Mouse (Mus musculus) G1E-ER4 (cell line): Measurements from ENCODE around the gene N4bp2. TPM values are rescaled to one million over a fixed set of nuclear protein-coding genes. Genes with fewer than 3 reads are reported as not detected.
A peak's percentile ranks its signal among the peaks of the same experiment; 100 is the strongest.

Source experiments
- GATA1 ChIP-seq: IDR thresholded peaks from one replicate; pipeline ENCODE4 v1.8.0; 2012; ENCODE audit warnings: low read length, inconsistent platforms
- polyA plus RNA-seq: library from polyadenylated mRNA; stranded (reverse); fragments of >175 nt; gene quantifications from 2 replicates; pipeline ENCODE4 v1.2.3, GENCODE M21; 2012

Gene N4bp2
- 27.5 and 30.7 TPM in 2 replicates for polyA plus RNA-seq

DNA sequence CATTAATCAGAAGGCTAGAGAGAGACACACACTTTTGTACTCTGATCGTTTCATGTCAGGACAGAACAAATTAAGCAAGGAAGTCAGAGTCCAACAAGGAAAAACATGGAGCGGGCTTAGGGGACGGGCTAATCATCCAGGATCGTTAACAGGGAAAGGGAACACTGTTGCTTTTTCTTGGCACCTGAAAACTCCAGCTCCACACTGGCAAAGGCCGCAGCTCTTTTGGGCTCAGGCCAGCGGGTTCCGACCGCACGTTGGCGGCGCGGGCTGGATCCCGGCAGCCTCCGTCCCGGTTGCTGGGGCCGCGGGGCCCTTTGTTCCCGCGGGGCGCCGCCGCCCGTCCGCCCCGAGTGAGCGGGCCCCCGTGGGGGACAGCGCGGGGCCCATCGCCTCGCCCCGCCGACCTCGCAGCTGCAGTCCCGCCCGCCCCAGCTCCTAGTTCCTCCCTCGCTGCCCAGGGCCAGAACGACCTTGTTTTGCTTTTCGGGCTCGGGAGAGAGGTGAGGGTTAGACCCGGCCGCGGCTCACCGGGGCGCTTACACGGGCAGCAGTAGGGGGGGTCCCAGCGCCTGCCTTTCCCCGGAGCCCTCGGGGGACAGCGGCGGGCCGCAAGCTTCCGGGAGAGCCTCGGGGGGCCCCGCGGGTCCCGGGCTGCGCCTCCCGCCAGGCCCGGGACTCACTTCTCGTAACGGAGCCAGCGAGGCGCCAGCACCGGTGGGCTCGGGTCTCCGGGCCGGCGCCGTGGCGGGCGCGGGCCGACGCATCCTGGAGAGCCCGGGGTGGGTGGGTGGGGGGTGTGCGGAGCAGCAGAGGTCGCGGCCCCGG is at the start of gene N4bp2:
Gene N4bp2, plus strand, starts transcription at position 434 of the 828 bp plus-strand sequence.
- TF ChIP-seq GATA1, result no peak

DNA sequence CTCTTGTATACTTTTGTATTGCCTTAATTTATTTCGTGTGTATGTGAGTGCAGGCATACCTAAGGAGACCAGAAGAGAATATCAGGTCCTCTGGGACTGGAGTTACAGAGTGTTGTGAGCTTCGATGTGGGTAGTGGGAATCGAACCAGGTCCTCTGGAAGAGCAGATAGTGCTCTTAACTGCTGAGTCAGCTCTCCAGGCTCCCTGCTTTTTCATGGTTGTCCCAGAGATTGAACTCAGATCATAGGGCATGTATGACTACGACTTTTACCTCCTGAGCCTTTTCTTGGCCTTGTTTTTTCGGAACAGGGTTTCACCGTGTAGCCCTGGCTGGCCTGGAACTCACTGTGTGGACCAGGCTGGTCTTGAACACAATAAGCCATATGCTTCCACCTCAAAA is 48.2 kb upstream of the N4bp2 start:
- TF ChIP-seq GATA1, result no peak

DNA sequence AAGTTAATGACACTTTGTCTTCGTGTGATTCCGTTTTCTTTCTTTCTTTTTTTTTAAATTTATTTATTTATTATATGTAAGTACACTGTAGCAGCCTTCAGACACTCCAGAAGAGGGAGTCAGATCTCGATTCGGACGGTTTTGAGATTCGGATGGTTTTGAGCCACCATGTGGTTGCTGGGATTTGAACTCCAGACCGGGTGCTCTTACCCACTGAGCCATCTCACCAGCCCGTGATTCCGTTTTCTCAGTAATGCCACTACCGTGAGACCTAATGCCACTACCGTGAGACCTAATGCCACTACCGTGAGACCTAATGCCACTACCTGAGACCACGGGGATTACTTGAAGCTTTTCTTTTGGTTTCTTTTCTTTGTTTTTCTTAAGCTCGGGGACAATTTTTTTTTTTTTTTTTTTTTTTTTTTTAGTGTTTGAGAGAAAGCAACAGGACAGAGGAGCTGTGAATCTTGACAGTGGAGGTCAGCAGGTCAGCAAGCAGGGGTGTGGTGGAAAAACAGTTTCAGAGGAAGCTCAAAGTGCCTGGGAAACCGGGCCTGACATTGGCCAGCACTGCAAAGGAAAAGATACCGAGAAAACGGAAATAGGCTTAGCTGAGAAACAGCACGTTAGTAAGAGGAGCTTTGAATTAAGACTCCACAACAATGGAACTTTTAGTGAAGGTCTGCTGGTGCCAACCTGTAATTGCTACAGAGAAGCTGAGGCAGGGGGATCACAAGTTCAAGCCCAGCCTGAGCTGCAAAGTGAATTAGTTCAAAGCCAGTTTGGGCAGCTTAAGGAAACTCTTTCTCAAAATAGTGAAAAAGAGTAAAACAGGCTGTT is 46.0 kb upstream of the N4bp2 start:
- no peak for TF ChIP-seq GATA1

DNA sequence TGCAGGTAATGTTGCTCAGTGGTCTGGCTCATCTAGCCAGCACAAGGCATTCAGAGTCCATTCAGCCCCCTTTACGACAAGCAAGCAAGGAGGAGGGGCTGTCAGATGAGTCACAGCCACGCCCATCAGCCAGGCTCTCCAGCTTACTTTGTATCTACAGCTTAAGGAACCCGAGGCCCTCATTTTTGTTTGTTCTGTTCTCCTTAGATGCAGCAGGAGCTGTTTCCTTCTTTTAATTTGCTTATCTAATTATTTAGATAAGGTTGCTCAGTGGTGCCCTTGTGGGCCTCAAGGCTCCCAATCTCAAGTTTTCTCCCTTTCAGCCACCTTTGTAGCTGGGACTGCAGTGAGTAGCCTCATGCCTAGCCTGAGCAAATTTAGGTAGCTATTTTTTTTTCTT is 45.0 kb upstream of the N4bp2 start:
- no peak for TF ChIP-seq GATA1

DNA sequence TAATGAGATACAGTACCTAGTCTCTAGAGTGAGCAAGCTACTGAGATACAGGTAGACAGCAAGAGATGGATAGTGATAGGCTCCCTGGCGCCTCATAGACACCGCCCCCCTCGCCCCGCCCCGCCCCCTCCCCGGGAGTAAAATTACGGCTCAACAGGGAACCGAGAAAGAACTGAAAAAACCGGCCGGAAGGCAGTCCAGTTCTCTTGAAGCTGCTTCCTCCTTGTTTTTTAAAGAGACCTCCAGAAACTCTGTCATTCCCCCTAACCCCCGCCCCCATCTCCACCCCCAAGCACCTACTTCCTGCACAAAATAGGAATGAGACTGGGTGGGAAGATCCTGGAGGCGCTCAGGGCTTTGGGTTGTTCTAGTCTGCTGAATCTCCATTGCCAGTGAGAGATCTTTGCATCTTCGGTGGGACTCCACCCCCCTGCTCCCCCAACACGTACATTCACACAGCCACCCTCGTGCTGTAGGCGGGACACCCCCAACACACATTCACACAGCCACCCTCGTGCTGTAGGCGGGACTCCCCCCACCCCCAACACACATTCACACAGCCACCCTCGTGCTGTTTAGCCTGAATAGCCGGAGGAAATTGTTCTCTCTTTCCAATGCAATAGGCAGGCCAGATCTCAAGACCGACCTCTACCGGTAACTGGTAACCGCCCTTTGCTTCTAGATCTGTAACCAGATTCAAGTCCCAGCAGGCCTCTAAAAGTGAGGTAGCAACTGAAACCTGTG is 38.8 kb upstream of the N4bp2 start:
- no peak for TF ChIP-seq GATA1

DNA sequence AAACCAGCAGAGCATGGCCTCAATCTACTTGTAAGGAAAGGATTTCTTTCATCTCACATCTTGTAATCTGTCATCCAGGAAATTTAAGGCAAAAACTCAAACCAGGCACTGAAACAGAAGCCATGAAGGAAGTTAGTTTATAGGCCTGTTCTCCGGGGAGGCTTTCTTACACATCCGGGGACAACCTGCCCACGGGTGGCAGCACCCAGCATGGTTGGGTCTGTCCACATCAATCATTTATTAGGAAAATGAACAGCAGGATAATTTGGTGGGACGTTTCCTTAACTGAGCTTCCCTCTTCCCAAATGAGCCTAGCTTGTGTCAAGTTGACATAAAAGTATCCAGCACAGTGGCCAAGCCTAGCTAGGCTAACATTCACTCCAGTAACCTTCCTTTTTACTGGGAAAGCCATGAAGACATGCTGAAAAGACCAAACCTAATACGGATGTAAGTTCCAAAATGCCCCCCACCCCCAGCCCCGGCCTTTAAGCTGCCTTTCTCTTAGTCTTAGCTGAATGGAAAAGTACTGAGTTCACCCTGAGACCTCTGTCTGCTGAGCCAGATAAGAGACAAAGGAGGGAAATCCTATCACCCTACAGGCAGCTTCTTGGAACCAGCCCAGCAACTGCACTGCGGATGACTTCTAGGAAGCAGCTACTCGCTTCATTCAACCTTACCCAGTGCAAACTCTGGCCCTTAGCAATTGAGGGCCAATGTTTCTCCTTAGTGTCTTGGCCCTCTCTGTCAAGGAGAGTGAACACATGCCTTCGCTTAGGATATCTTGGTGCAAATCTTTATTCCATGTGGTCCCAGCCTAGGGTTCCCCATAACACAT is 31.9 kb upstream of the N4bp2 start:
- TF ChIP-seq GATA1, result peak; percentile 58

DNA sequence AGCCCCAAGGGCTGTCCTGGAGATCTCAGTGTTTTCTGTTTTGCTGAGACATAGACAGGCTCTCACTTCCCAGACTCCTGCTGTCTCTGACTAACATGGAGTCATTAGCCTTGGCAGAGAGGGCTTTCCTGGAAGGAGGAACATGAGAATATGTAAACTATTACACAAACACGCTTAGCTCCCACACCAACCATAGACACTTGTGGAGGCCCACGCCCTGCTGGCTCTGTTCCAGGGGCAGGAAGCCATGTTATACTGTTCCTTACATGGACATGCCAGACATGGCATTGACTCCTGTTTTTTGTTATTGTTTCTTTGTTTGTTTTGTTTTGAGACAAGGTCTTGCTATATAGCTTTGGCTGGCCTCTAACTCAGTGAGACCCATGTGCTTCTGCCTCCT is 27.7 kb upstream of the N4bp2 start:
- TF ChIP-seq GATA1, result no peak

DNA sequence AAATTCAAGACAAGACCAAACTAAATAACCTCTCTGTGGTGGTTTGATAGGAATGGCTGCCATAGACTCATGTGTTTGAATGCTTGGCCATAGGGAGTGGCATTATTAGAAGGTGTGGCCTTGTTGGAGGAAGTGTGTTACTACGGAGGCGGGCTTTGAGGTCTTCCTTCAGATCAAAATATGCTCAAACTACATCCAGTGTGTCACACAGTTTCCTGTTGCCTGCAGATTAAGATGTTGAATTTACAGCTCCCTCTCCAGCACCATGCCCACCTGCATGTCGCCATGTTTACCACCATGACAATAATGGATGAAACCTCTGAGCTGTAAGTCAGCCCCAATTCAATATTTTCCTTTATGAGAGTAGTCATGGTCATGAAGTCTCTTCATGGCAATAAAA is 24.0 kb upstream of the N4bp2 start:
- TF ChIP-seq GATA1, result no peak

DNA sequence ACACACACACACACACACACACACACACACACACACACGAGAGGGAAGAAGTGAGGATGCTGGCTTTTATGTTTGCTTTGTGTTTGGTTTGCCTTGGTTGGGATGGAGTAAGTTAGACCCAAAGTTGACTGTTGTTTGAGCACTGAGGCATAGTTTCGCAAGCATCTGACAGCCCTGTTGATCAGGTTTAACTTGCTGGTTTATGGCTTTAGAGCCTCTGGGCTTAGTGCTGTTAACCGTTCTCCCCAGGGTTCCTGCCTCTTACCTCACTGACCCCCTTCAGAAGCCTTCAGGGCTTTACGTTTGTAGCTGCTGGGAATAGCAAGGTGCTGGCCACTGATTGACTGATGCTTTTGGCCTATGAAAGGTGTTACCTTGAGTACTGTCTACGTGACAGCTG is 16.4 kb upstream of the N4bp2 start:
- TF ChIP-seq GATA1, result no peak

DNA sequence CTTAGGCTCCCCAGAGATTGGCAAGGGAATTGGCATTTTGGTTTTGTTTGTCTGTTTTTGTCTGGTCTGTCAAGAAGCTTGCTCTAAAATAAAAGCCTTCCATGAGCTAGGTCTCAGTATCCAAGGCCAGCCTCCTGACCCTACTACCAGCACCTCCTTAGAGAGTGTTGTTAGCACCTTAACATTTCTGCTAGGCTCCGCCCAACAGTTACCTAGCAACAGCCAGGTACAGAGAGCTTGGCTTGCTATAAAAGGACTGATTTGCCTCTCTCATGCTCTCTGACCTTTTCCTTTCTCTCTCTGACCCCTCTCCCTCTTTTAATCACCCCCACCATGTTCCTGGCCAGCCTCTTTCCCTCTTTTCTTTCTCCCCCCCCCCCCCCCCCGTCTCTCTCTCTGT is 14.9 kb upstream of the N4bp2 start:
- no peak for TF ChIP-seq GATA1

DNA sequence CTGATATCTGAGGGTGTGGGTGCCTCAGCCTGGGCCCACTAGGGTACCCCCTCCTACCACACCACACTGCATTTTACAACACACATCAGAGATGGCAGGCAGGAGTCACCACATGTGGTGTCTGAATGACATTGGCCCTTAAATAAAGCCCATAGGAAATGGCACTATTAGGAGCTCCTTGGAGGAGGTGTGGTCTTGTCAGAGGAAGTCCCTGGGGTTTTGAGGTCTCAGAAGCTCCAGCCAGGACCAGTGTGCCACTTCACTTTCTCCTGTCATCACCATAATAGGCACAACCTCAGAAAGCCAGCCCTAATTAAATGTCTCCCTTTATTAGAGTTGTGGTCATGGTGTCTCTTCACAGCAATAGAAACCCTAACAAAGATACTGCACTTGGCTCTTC is 14.4 kb upstream of the N4bp2 start:
- no peak for TF ChIP-seq GATA1

DNA sequence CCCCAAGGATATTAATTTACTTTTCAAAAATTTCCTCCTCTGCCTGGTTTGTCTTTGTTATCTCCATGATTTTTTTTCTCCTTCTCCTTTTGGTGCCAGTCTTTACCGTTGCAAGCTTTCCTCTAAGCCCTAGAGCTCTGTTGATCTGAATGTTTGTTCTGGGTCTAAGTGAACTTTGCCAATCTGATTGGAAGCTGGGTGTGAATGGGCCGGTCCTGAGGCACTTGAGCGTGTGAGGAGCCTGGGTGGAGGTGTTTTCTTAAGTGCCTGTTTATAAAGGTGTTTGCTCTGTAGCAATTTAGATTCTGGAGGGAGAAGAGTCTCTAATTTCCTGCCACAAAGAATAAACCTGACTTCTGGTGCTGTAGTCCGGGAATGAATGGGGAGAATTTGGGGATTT is 11.3 kb upstream of the N4bp2 start:
- no peak for TF ChIP-seq GATA1

DNA sequence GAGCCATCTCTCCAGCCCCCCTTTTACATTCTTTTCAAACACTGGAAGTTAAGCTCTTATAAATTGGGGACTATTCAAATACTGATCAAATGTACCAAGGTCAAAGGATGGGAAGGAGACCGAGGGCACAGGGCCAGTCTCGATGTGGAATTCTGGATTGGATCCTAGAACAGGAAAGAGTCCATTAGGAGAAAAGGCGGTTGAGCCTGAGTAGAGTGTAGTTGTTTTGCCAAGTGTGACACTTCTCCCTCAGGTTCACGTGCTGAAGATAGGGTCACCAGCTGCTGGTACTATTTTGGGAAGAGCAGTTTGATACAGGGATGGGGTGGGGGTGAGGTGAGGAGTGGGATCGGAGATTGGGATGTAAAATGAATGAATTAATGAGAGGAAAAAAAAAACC is 7.5 kb upstream of the N4bp2 start:
- TF ChIP-seq GATA1, result no peak

DNA sequence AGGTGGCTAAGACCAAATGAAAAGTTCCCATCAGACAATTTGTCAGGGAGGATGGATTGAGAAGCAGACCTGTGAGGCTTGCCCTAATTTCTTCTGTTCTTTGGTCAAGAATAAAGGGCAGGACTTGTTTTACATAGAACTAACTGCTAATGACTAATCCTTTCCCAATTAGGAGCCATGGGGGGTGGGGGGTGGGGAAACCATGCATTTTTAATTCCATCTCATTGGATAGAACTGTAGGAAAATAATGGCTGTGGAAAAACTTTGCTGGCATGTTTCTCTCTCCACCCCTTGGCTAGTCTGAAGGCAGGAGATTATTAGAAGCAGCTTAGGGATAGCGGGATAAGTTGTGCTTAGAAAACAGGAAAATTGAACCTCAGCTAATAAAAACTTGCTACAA is 6.2 kb upstream of the N4bp2 start:
- TF ChIP-seq GATA1, result no peak

DNA sequence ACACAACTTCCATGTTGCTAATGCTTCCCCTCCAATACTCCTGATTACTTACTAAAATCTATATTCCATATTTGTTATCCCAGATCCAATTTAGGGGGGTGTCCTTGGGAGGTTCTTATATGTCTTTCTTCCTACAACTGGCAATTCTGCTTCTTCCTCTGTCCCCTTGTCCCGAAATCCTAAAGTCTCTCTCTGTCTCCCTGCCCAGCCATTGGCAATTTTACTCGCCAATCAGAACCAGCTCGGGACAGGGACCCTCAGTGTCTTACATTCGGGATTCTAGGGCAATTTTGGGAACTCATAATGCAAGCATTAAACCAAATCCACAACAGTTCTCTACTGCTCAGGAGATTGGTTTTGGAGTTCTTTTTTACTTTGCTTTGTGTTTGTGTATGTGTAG is 3.3 kb upstream of the N4bp2 start:
- TF ChIP-seq GATA1, result no peak

DNA sequence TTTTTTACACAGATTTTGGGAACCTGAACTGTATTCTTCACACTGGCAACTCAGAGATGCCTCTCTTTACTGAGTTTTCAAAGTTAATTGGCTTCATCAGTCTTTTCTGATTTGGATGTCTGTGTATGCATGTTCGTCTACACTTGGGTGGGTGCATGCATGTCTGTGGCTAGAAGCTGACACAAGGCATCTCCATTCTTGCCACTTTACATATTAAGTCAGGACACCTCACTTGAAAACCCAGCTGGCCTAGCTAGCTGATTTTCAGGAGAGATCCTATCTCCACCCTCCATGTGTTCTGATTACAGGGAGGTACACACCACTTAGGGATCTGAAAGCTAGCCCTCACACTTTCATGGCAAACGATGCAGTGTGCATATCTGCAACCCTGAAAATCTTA is 2.7 kb upstream of the N4bp2 start:
- no peak for TF ChIP-seq GATA1
